Mouse (Mus musculus): ENCODE results near the gene Smlr1. TPM values are rescaled to one million over a fixed set of nuclear protein-coding genes. Genes with fewer than 3 reads are reported as not detected.
A peak's percentile ranks its signal among the peaks of the same experiment; 100 is the strongest.

Smlr1 gene
- polyA plus RNA-seq, 1 experiment, result 0.05 TPM

DNA sequence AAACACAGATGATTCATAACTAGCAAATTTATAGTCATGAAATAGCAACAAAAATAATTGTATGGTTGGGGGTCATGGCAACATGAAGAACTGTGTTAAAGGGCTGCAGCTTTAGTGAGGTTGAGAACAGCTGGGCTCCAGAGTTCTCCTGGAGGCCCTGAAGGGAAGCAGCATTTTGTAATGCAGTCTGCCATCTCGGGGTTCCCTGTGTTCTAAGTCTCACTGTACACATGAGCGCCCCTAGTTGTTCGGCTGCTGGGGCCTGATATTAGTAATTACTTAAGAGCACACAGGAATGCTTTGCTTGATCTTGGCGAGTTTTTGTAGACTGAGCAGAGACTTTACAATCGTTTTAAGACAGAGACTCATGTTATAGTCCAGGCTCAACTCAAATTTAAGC, 1.6 kb downstream of the Smlr1 start:
- H3K4me2 ChIP-seq (ENCODE audit: low read depth), result no peak overlapping the region
- TF ChIP-seq USF1 (IDR thresholded peaks at IDR 0.05; ENCODE audit: low read depth) (no peak), CEBPB (IDR thresholded peaks at IDR 0.05; ENCODE audit: insufficient read depth, poor library complexity, severe bottlenecking) (no peak), POLR2A (IDR thresholded peaks at IDR 0.05; ENCODE audit: insufficient read length, low read depth) (no peak), POLR2AphosphoS2 (IDR thresholded peaks at IDR 0.05; ENCODE audit: insufficient read length, low read depth) (no peak), REST (IDR thresholded peaks at IDR 0.05; ENCODE audit: insufficient read depth, insufficient read length) (no peak), MYOG (IDR thresholded peaks at IDR 0.05; ENCODE audit: control insufficient read depth in 1 of 3, insufficient read depth in 1 of 3, insufficient read length in 2 of 3, low read depth in 2 of 3) (no peak), E2F4 (IDR thresholded peaks at IDR 0.05; ENCODE audit: insufficient read depth) (no peak), SRF (IDR thresholded peaks at IDR 0.05; ENCODE audit: control insufficient read depth, insufficient read length, low read depth) (no peak), TCF3 (IDR thresholded peaks at IDR 0.05; ENCODE audit: insufficient read length, low read depth) (no peak)

GRCm38 (mm10) chr10:25533513-25534246, 2.4 kb downstream of the Smlr1 start:
- H3K27me3 ChIP-seq (ENCODE audit: control insufficient read depth, insufficient read depth, insufficient read length), result no peaks in the 10 kb centered on the region
- H3K79me2 ChIP-seq (ENCODE audit: control insufficient read depth, insufficient read depth), result no peaks in the 10 kb centered on the region
- TF ChIP-seq MYOD1 (IDR thresholded peaks at IDR 0.05; ENCODE audit: control insufficient read depth in 1 of 3, insufficient read length in 2 of 3, low read depth in 2 of 3) (peak; percentile 97 to 100 (median 99)), TCF3 (IDR thresholded peaks at IDR 0.05; ENCODE audit: insufficient read length, low read depth) (peak; percentile 93), MYOG (IDR thresholded peaks at IDR 0.05; ENCODE audit: control insufficient read depth in 1 of 3, insufficient read depth in 1 of 3, insufficient read length in 2 of 3, low read depth in 2 of 3) (peak; percentile 93 to 99 (median 98)), TCF12 (IDR thresholded peaks at IDR 0.05; ENCODE audit: insufficient read depth, poor library complexity, severe bottlenecking) (peak; percentile 99), SRF (IDR thresholded peaks at IDR 0.05; ENCODE audit: control insufficient read depth, insufficient read length, low read depth) (no peak), E2F4 (IDR thresholded peaks at IDR 0.05; ENCODE audit: insufficient read depth) (no peak)
- H3K4me2 ChIP-seq (ENCODE audit: low read depth), result peak overlapping the region; percentile 60
- no peaks in the 10 kb centered on the region for H3K36me3 ChIP-seq (ENCODE audit: control insufficient read depth, insufficient read depth)
- H3K4me3 ChIP-seq, result no peak overlapping the region
- no peak overlapping the region for H3ac ChIP-seq (ENCODE audit: control insufficient read depth, insufficient read length)

More for the DNA sequence above, 1.6 kb downstream of the Smlr1 start:
- Histone ChIP-seq H3K79me2 (ENCODE audit: control insufficient read depth, insufficient read depth) (no peaks in the 10 kb centered on the region), H3ac (ENCODE audit: control insufficient read depth, insufficient read length) (no peak overlapping the region), H3K27me3 (ENCODE audit: control insufficient read depth, insufficient read depth, insufficient read length) (no peaks in the 10 kb centered on the region), H3K36me3 (ENCODE audit: control insufficient read depth, insufficient read depth) (no peaks in the 10 kb centered on the region), H3K4me3 (no peak overlapping the region)

DNA sequence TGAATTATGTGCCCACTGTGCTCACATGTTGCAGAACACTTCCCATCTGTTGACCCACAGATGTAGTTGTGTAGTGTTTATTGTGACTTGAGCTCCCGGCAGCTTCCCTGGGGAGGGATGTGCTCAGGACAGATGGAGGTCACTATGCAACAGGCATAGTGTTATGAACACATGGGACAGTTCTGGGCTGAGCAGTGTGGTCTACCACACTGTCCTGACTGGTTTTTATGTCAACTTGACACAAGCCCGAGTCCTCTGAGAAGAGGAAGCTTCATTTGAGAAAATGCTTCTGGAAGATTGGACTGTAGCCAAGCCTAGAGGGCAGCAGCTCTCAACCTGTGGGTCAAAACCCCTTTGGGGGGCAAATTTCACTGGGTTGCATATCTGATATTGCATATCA, 3.0 kb downstream of the Smlr1 start:
- Histone ChIP-seq H3K36me3 (ENCODE audit: control insufficient read depth, insufficient read depth) (no peaks in the 10 kb centered on the region), H3K4me2 (ENCODE audit: low read depth) (peak overlapping the region; percentile 60), H3K4me3 (no peak overlapping the region), H3ac (ENCODE audit: control insufficient read depth, insufficient read length) (no peak overlapping the region), H3K27me3 (ENCODE audit: control insufficient read depth, insufficient read depth, insufficient read length) (no peaks in the 10 kb centered on the region), H3K79me2 (ENCODE audit: control insufficient read depth, insufficient read depth) (no peaks in the 10 kb centered on the region)
- TF ChIP-seq TCF12 (IDR thresholded peaks at IDR 0.05; ENCODE audit: insufficient read depth, poor library complexity, severe bottlenecking) (no peak), REST (IDR thresholded peaks at IDR 0.05; ENCODE audit: insufficient read depth, insufficient read length) (no peak), TCF3 (IDR thresholded peaks at IDR 0.05; ENCODE audit: insufficient read length, low read depth) (peak; percentile 9), MYOD1 (IDR thresholded peaks at IDR 0.05; ENCODE audit: control insufficient read depth in 1 of 3, insufficient read length in 2 of 3, low read depth in 2 of 3) (peak in 1 of 3 experiments; percentile 40), E2F4 (IDR thresholded peaks at IDR 0.05; ENCODE audit: insufficient read depth) (no peak), POLR2AphosphoS2 (IDR thresholded peaks at IDR 0.05; ENCODE audit: insufficient read length, low read depth) (no peak), MYOG (IDR thresholded peaks at IDR 0.05; ENCODE audit: control insufficient read depth in 1 of 3, insufficient read depth in 1 of 3, insufficient read length in 2 of 3, low read depth in 2 of 3) (peak in 1 of 3 experiments; percentile 60)

GRCm38 (mm10) chr10:25531335-25531734, 4.7 kb downstream of the Smlr1 start:
- TF ChIP-seq SRF (IDR thresholded peaks at IDR 0.05; ENCODE audit: control insufficient read depth, insufficient read length, low read depth), result no peak
- TF ChIP-seq REST (IDR thresholded peaks at IDR 0.05; ENCODE audit: insufficient read depth, insufficient read length), result no peak
- TF ChIP-seq MYOG (IDR thresholded peaks at IDR 0.05; ENCODE audit: control insufficient read depth in 1 of 3, insufficient read depth in 1 of 3, insufficient read length in 2 of 3, low read depth in 2 of 3), result no peak
- TF ChIP-seq USF1 (IDR thresholded peaks at IDR 0.05; ENCODE audit: low read depth), result no peak
- no peak for TF ChIP-seq POLR2AphosphoS2 (IDR thresholded peaks at IDR 0.05; ENCODE audit: insufficient read length, low read depth)
- no peak for TF ChIP-seq POLR2A (IDR thresholded peaks at IDR 0.05; ENCODE audit: insufficient read length, low read depth)
- TF ChIP-seq TCF3 (IDR thresholded peaks at IDR 0.05; ENCODE audit: insufficient read length, low read depth), result no peak
- no peak for TF ChIP-seq TCF12 (IDR thresholded peaks at IDR 0.05; ENCODE audit: insufficient read depth, poor library complexity, severe bottlenecking)
- no peak for TF ChIP-seq MAX (IDR thresholded peaks at IDR 0.05; ENCODE audit: low read depth)
- no peak for TF ChIP-seq CEBPB (IDR thresholded peaks at IDR 0.05; ENCODE audit: insufficient read depth, poor library complexity, severe bottlenecking)
- no peak for TF ChIP-seq E2F4 (IDR thresholded peaks at IDR 0.05; ENCODE audit: insufficient read depth)
- no peak for TF ChIP-seq MYOD1 (IDR thresholded peaks at IDR 0.05; ENCODE audit: control insufficient read depth in 1 of 3, insufficient read length in 2 of 3, low read depth in 2 of 3)
- H3K4me2 ChIP-seq (ENCODE audit: low read depth), result no peak overlapping the region

GRCm38 (mm10) chr10:25527126-25527525, 8.9 kb downstream of the Smlr1 start:
- H3K79me2 ChIP-seq (ENCODE audit: control insufficient read depth, insufficient read depth), result no peaks in the 10 kb centered on the region
- no peak overlapping the region for H3ac ChIP-seq (ENCODE audit: control insufficient read depth, insufficient read length)
- no peaks in the 10 kb centered on the region for H3K27me3 ChIP-seq (ENCODE audit: control insufficient read depth, insufficient read depth, insufficient read length)
- peaks cover 13% of the 10 kb centered on the region for H3K36me3 ChIP-seq (ENCODE audit: control insufficient read depth, insufficient read depth)
- TF ChIP-seq E2F4 (IDR thresholded peaks at IDR 0.05; ENCODE audit: insufficient read depth), result no peak
- no peak for TF ChIP-seq MAX (IDR thresholded peaks at IDR 0.05; ENCODE audit: low read depth)
- no peak for TF ChIP-seq REST (IDR thresholded peaks at IDR 0.05; ENCODE audit: insufficient read depth, insufficient read length)
- no peak for TF ChIP-seq USF1 (IDR thresholded peaks at IDR 0.05; ENCODE audit: low read depth)
- TF ChIP-seq SRF (IDR thresholded peaks at IDR 0.05; ENCODE audit: control insufficient read depth, insufficient read length, low read depth), result no peak
- TF ChIP-seq MYOG (IDR thresholded peaks at IDR 0.05; ENCODE audit: control insufficient read depth in 1 of 3, insufficient read depth in 1 of 3, insufficient read length in 2 of 3, low read depth in 2 of 3), result no peak
- TF ChIP-seq MYOD1 (IDR thresholded peaks at IDR 0.05; ENCODE audit: control insufficient read depth in 1 of 3, insufficient read length in 2 of 3, low read depth in 2 of 3), result no peak
- no peak for TF ChIP-seq TCF3 (IDR thresholded peaks at IDR 0.05; ENCODE audit: insufficient read length, low read depth)
- no peak for TF ChIP-seq CEBPB (IDR thresholded peaks at IDR 0.05; ENCODE audit: insufficient read depth, poor library complexity, severe bottlenecking)
- no peak for TF ChIP-seq POLR2AphosphoS2 (IDR thresholded peaks at IDR 0.05; ENCODE audit: insufficient read length, low read depth)
- no peak for TF ChIP-seq TCF12 (IDR thresholded peaks at IDR 0.05; ENCODE audit: insufficient read depth, poor library complexity, severe bottlenecking)
- no peak for TF ChIP-seq POLR2A (IDR thresholded peaks at IDR 0.05; ENCODE audit: insufficient read length, low read depth)
- H3K4me3 ChIP-seq, result no peak overlapping the region
- H3K4me2 ChIP-seq (ENCODE audit: low read depth), result peak overlapping the region; percentile 75

More at GRCm38 (mm10) chr10:25531335-25531734, 4.7 kb downstream of the Smlr1 start:
- Histone ChIP-seq H3K27me3 (ENCODE audit: control insufficient read depth, insufficient read depth, insufficient read length) (no peaks in the 10 kb centered on the region), H3ac (ENCODE audit: control insufficient read depth, insufficient read length) (no peak overlapping the region), H3K4me3 (no peak overlapping the region), H3K36me3 (ENCODE audit: control insufficient read depth, insufficient read depth) (no peaks in the 10 kb centered on the region), H3K79me2 (ENCODE audit: control insufficient read depth, insufficient read depth) (no peaks in the 10 kb centered on the region)
